Mouse (Mus musculus): ENCODE measurements at regions not wholly inside any gene's neighbourhood (a gene's known extent, or its start where the extent isn't known, plus 50 kb on each side); places are given as distances from the start of the nearest gene placed in this dataset.

DNA sequence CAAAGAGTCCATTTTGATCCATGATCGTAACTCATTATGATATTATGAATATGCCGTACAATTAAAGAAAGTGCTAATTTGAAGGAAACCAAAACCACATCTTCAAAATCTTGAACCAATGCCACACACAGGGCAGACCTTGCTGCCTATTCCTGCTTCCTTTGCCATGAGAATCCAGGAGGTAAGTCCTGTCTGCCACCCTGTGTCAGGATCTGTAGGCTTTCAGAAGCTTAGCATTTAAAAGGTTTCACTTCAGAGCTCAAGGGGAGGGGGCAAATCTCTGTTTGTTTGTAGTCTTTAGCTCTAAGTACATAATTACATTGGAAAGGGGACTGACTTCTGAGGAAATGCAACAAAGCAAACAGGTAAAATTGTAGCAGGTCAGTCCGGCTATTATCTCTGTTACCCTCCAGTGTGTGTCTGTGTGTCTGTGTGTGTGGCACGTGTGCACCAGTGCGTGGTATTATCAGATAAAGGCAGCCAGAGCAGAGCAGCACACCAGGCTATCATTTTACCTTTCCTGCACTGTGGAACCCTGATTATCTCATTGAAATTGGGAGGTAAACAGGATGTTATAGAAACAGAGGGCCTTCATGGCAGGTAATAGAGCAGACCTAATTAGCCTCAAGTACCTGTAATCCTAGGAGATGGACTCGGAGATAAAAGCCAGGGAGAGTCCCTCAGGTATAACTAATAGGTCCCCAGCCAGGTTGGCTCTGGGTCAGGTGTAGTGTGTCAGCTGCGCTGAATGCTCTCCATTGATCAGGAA lies 948.0 kb upstream of the Zeb2 start:
- no peak overlapping the region for H3K27ac ChIP-seq (ENCODE audit: insufficient read depth, low read depth, low read length)
- H3K4me3 ChIP-seq (ENCODE audit: insufficient read depth, low read length) = no peak overlapping the region
- TF ChIP-seq CTCF (IDR thresholded peaks at IDR 0.05; ENCODE audit: low read depth, low read length) (no peak), POLR2A (IDR thresholded peaks at IDR 0.05; ENCODE audit: borderline replicate concordance, low read depth, low read length) (no peak)
- no peaks in the 10 kb centered on the region for H3K4me1 ChIP-seq (ENCODE audit: control insufficient read depth, insufficient read depth, low read length)

DNA sequence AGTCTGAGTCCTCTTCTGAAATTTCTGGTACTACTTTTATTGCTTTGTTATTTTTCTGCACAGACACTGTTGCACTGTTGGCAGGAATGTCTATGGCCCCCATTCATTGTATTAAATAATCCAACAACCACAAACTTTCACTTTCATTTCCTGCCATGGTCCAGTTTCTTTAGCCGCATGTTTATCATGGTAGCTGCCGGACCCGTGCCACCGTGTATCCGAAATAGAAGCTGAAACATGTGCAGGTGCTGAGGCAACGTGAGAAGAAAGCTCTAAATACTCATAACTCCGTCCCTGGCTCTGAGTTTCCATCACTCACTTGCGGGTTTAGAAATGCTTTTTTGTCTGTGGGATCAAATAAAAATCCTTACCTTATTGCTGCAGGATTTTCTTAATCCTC lies 938.5 kb upstream of the Zeb2 start:
- no peak for TF ChIP-seq POLR2A (IDR thresholded peaks at IDR 0.05; ENCODE audit: borderline replicate concordance, low read depth, low read length)
- Histone ChIP-seq H3K4me3 (ENCODE audit: insufficient read depth, low read length) (no peak overlapping the region), H3K4me1 (ENCODE audit: control insufficient read depth, insufficient read depth, low read length) (no peaks in the 10 kb centered on the region), H3K27ac (ENCODE audit: insufficient read depth, low read depth, low read length) (no peak overlapping the region)

DNA sequence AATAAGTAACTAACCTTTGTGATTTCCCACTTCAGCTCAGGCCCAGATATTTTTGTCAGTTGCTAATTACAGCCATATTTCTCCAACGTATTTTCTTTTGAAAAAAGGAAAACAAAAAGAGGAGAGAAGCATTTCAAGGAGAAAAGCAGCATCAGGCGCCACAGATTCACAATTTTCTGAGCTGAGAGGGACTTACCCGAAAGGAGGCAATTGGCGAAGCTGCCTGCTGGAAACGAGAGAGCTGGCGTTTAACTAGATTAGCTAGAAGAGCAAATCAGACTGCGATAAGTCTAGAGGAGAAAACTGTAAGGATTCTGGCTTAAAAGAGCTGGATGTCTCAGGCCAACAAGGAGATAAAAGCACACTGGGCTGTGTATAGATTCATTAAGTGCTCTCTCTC lies 937.7 kb upstream of the Zeb2 start:
- H3K4me1 ChIP-seq (ENCODE audit: control insufficient read depth, insufficient read depth, low read length) = no peaks in the 10 kb centered on the region
- no peak overlapping the region for H3K4me3 ChIP-seq (ENCODE audit: insufficient read depth, low read length)
- no peak overlapping the region for H3K27ac ChIP-seq (ENCODE audit: insufficient read depth, low read depth, low read length)
- TF ChIP-seq CTCF (IDR thresholded peaks at IDR 0.05; ENCODE audit: low read depth, low read length) (no peak), POLR2A (IDR thresholded peaks at IDR 0.05; ENCODE audit: borderline replicate concordance, low read depth, low read length) (no peak)

DNA sequence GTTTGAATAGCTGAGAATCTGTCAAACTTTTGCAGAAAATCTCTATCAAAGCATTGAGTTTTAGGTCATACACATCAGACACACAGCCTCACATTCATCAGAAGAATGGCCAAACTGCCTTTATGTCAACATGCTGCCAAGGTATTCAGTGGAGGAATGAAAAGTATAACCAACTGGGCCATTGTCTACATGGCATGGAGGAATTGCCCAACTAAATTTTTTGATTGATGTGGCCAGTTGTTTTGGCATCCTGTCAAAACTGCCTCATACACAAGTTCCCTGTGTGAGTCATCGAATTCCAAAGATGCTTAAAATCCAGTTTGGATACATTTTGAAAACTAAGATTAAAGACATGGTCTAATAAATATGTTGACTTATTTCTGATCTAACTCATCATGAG lies 904.7 kb upstream of the Zeb2 start:
- Histone ChIP-seq H3K4me3 (ENCODE audit: insufficient read depth, low read length) (no peak overlapping the region), H3K4me1 (ENCODE audit: control insufficient read depth, insufficient read depth, low read length) (no peaks in the 10 kb centered on the region), H3K27ac (ENCODE audit: insufficient read depth, low read depth, low read length) (no peak overlapping the region)
- no peak for TF ChIP-seq CTCF (IDR thresholded peaks at IDR 0.05; ENCODE audit: low read depth, low read length)
- no peak for TF ChIP-seq POLR2A (IDR thresholded peaks at IDR 0.05; ENCODE audit: borderline replicate concordance, low read depth, low read length)

DNA sequence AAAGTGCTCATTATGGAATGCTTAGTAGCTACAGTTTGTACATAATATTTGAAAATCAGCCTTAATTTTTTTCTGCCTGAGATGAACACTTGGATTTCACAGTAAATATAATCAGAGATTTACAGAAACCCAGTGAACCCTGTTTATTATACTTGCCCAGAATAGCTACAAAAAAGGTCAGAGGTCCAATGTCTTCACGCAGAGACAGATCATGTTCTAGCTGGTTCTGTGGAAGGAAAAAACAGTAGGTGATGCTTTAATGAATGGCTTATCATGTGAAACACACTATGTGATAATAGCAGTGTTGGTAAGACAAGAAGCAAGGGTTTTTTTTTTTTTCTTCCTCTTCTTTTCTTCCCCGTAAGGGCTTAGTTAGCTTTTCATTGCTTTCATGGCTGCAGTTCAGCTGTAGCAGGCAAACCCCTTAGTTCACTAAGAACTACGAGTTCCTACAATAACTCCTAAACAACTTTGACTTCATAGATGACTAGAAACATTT lies 896.6 kb upstream of the Zeb2 start:
- TF ChIP-seq POLR2A (IDR thresholded peaks at IDR 0.05; ENCODE audit: borderline replicate concordance, low read depth, low read length) = no peak
- no peak for TF ChIP-seq CTCF (IDR thresholded peaks at IDR 0.05; ENCODE audit: low read depth, low read length)

DNA sequence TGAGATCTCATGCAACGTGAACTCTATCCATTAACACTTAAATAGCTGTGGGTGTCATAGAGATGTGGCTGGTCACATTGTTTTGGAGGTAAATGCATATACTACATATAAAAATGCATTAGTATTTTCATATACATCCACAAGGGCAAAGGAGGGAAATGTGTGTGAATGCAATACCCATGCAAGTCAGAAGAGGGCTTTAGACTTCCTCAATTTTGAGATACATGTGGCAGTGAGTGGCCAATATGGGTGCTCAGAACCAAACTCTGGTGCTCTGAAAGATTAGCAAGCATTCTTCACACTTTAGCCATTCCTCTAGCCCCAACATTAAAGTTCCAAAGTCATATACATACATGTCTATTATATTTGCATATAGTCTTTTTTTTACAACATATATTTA lies 895.5 kb upstream of the Zeb2 start:
- TF ChIP-seq POLR2A (IDR thresholded peaks at IDR 0.05; ENCODE audit: borderline replicate concordance, low read depth, low read length) (no peak), CTCF (IDR thresholded peaks at IDR 0.05; ENCODE audit: low read depth, low read length) (no peak)
- H3K4me3 ChIP-seq (ENCODE audit: insufficient read depth, low read length) = no peak overlapping the region
- no peaks in the 10 kb centered on the region for H3K4me1 ChIP-seq (ENCODE audit: control insufficient read depth, insufficient read depth, low read length)
- no peak overlapping the region for H3K27ac ChIP-seq (ENCODE audit: insufficient read depth, low read depth, low read length)

More for the DNA sequence above, 896.6 kb upstream of the Zeb2 start:
- Histone ChIP-seq H3K4me1 (ENCODE audit: control insufficient read depth, insufficient read depth, low read length) (no peaks in the 10 kb centered on the region), H3K27ac (ENCODE audit: insufficient read depth, low read depth, low read length) (no peak overlapping the region), H3K4me3 (ENCODE audit: insufficient read depth, low read length) (no peak overlapping the region)

DNA sequence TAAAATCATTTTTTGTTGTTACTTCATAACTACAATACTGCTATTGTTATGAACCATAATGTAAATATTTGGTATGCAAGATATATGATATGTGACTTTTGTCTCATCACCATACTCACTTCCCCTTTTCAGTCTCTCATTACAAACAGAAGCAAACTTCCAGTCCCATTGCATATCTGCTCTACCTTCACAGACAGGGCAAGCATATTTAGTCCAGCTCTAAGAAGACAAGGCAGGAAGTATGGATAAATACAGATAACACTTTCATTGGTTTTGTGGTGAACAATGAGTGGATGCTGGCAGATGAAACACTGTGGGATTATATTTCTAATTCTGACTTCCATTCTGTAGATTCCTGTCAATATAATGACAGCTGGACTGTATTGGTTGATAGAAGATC lies 858.0 kb upstream of the Zeb2 start:
- Histone ChIP-seq H3K4me1 (ENCODE audit: control insufficient read depth, insufficient read depth, low read length) (no peaks in the 10 kb centered on the region), H3K4me3 (ENCODE audit: insufficient read depth, low read length) (no peak overlapping the region), H3K27ac (ENCODE audit: insufficient read depth, low read depth, low read length) (no peak overlapping the region)
- TF ChIP-seq POLR2A (IDR thresholded peaks at IDR 0.05; ENCODE audit: borderline replicate concordance, low read depth, low read length) (no peak), CTCF (IDR thresholded peaks at IDR 0.05; ENCODE audit: low read depth, low read length) (no peak)

- TF ChIP-seq CTCF (IDR thresholded peaks at IDR 0.05; ENCODE audit: low read depth, low read length) (no peak), POLR2A (IDR thresholded peaks at IDR 0.05; ENCODE audit: borderline replicate concordance, low read depth, low read length) (no peak)
- H3K4me1 ChIP-seq (ENCODE audit: control insufficient read depth, insufficient read depth, low read length) = no peaks in the 10 kb centered on the region
- H3K27ac ChIP-seq (ENCODE audit: insufficient read depth, low read depth, low read length) = no peak overlapping the region
- no peak overlapping the region for H3K4me3 ChIP-seq (ENCODE audit: insufficient read depth, low read length)
These were observed 851.4 kb upstream of the Zeb2 start for GRCm38 (mm10) chr2:45968635-45969034.

DNA sequence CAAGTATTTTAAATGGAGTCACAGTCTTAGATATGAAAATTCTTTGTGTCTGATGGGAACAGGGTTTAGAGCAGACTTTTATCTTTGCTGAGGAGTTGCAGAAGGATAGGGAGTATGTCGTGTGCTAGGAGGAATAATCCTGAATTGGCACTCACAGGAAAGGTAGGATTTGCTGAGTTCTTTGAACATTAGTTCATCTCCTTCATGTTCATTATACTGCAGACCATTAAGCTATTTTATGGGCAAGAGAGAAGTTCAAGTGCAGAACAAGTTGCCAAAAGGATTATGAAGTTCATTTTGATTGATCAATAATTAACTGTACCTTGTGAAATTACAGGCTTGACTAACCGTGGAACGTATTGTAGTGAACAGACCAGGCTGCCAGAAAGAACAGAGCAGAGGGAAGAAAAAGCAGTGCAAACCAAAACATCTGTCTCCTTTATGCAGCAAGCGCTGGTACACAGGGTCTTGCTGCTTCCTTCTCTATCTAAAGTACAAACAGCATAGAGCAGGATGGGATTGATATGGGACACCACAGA lies 839.7 kb upstream of the Zeb2 start:
- H3K27ac ChIP-seq (ENCODE audit: insufficient read depth, low read depth, low read length) = no peak overlapping the region
- no peaks in the 10 kb centered on the region for H3K4me1 ChIP-seq (ENCODE audit: control insufficient read depth, insufficient read depth, low read length)
- no peak overlapping the region for H3K4me3 ChIP-seq (ENCODE audit: insufficient read depth, low read length)
- no peak for TF ChIP-seq CTCF (IDR thresholded peaks at IDR 0.05; ENCODE audit: low read depth, low read length)
- no peak for TF ChIP-seq POLR2A (IDR thresholded peaks at IDR 0.05; ENCODE audit: borderline replicate concordance, low read depth, low read length)

GRCm38 (mm10) chr2:45948758-45949157 lies 831.6 kb upstream of the Zeb2 start:
- no peak overlapping the region for H3K4me3 ChIP-seq (ENCODE audit: insufficient read depth, low read length)
- no peak overlapping the region for H3K27ac ChIP-seq (ENCODE audit: insufficient read depth, low read depth, low read length)
- no peak for TF ChIP-seq POLR2A (IDR thresholded peaks at IDR 0.05; ENCODE audit: borderline replicate concordance, low read depth, low read length)
- no peak for TF ChIP-seq CTCF (IDR thresholded peaks at IDR 0.05; ENCODE audit: low read depth, low read length)
- H3K4me1 ChIP-seq (ENCODE audit: control insufficient read depth, insufficient read depth, low read length) = no peaks in the 10 kb centered on the region

Measured in bone marrow macrophage, adult 2 months (primary cell).